Mouse (Mus musculus) G1E (cell line): Measurements from ENCODE around the gene Cmss1. TPM values are rescaled to one million over a fixed set of nuclear protein-coding genes. Genes with fewer than 3 reads are reported as not detected.
A peak's percentile ranks its signal among the peaks of the same experiment; 100 is the strongest.
"Not testable (repeated sequence)": the region's sequence is repeated elsewhere in the genome, so short reads cannot be mapped to it uniquely, and the experiment has no call there.

Experiments
- ATAC-seq: 2 replicates; pipeline ENCODE4 v1.8.0; 2016; ENCODE audit warnings: mild to moderate bottlenecking; ENCODE audit not compliant: insufficient number of reproducible peaks, poor library complexity, low FRiP score, severe bottlenecking; ENCODE audit errors: extremely low read depth
- DNase-seq: peaks from one replicate; pipeline ENCODE4 v3.0.0; 2012; ENCODE audit warnings: low spot score
- H3K27me3 ChIP-seq: 2 replicates; pipeline ENCODE4 v1.6.1; 2012; ENCODE audit warnings: mild to moderate bottlenecking, low read length, inconsistent platforms; ENCODE audit not compliant: insufficient read depth
- H3K36me3 ChIP-seq: replicated peaks from 2 replicates; pipeline ENCODE3; 2012; ENCODE audit warnings: mild to moderate bottlenecking, inconsistent platforms
- H3K4me1 ChIP-seq: 2 replicates; pipeline ENCODE4 v1.6.1; 2012; ENCODE audit warnings: low read depth, low read length, inconsistent platforms, mixed read lengths; ENCODE audit not compliant: insufficient read depth
- H3K4me3 ChIP-seq: 2 replicates; pipeline ENCODE4 v1.5.1; 2012; ENCODE audit warnings: low read depth, mild to moderate bottlenecking, inconsistent platforms, low read length, moderate library complexity, mixed read lengths
- H3K9me3 ChIP-seq: replicated peaks from 2 replicates; pipeline ENCODE4 v1.6.1; 2012; ENCODE audit warnings: inconsistent platforms
- CTCF ChIP-seq: IDR thresholded peaks from 2 replicates; pipeline ENCODE4 v1.5.1; 2012; ENCODE audit warnings: low read depth, low read length, inconsistent platforms, mixed read lengths
- GATA1 ChIP-seq: IDR thresholded peaks from 2 replicates; pipeline ENCODE4 v1.6.1; 2012; ENCODE audit warnings: borderline replicate concordance, low read length, inconsistent platforms, mixed read lengths
- GATA2 ChIP-seq: IDR thresholded peaks from 2 replicates; pipeline ENCODE4 v1.6.1; 2012; ENCODE audit warnings: low read depth, low read length, inconsistent platforms, borderline replicate concordance
- POLR2AphosphoS5 ChIP-seq: IDR thresholded peaks from 2 replicates; pipeline ENCODE4 v1.6.1; 2012; ENCODE audit warnings: low read depth, low read length, inconsistent platforms; ENCODE audit not compliant: insufficient replicate concordance
- TAL1 ChIP-seq: conservative IDR thresholded peaks from 2 replicates; pipeline ENCODE4 v1.6.1; 2012; ENCODE audit warnings: low read depth, low read length, inconsistent platforms, mixed read lengths
- polyA plus RNA-seq: library from polyadenylated mRNA; stranded (reverse); fragments of >175 nt; gene quantifications from 2 replicates; pipeline ENCODE4 v1.2.3, GENCODE M21; 2012
- total RNA-seq, 2 experiments: library from RNA; stranded (forward) in 1 of 2; stranded (reverse) in 1 of 2; fragments of 200-1000 nt in 1 of 2; fragments of >200 nt in 1 of 2; fragmentation: Nextera tagmentation in 1 of 2; gene quantifications; 2 replicates each; pipeline ENCODE4 v1.2.3; 2014 to 2017

Gene Cmss1
- total and polyA plus RNA-seq, 3 experiments, result 12.8 to 66.7 (median 66.3) TPM

DNA sequence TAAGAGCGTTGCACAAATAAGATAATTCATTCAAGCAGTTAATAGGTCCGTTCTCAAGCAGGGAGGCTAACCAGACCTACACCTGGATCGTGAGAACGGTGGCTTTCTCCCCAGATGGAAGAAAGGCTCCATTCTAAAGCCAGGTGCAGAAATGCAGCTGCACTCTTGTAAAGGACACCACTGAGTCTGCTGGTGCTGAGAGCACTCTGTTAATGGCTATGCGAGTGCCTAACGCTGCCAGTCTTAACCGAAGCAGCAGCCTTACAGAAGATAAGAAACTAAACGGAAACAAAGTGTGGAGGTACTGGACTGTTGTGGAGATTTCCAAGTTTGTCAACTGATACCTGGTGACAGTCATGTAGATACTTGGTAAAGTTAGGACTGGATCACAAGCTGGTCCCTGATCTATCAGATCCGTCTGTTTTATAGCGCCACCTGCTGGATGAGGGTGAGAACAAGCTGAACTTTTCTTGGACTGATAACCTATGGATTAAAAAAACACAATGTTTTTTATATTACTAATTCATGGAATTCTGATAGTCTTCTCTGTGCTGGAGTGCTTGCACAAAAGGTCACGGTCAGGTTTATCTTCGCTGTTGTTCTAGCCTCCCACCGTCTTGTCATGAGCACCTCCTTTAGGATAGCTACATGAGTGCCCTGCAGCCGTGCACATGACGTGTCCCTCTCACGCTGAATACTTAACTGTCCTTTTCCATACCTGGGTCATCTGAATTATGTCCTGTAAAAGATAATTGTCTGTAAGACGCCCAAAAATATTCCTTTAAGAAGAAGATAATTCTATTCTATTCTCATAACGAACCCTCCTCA is 208.1 kb downstream of the Cmss1 start:
- H3K9me3 ChIP-seq, result no peaks in the 10 kb centered on the region
- H3K4me3 ChIP-seq, result no peak overlapping the region
- DNase-seq (peak; percentile 17), ATAC-seq (no peak)
- H3K27me3 ChIP-seq, result no peaks in the 10 kb centered on the region
- TF ChIP-seq POLR2AphosphoS5, result no peak
- peak; percentile 48; the same call in 1 of the 2 replicates for TF ChIP-seq CTCF
- peaks cover 4% of the 10 kb centered on the region; the same call in 1 of the 2 replicates for H3K4me1 ChIP-seq
- H3K36me3 ChIP-seq, result peaks cover 25% of the 10 kb centered on the region

DNA sequence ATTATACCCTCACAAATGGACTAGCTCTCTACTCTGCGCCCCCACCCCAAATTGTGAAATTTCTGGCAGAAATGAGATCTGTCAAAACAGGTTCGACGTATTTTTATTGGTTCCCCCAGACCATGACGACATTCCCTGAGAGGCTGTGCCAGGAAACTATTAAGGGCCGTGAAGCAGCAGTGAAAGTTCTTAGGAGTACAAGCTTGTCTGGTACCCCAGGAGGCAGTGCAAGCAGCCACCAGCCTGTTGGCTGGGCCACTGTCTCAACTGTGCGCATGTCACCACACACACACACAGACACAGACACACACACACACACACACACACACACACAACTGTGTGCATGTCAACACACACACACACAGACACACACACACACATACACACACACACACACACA is 208.8 kb downstream of the Cmss1 start:
- Histone ChIP-seq H3K4me3 (no peak overlapping the region), H3K36me3 (peaks cover 24% of the 10 kb centered on the region), H3K9me3 (no peaks in the 10 kb centered on the region), H3K4me1 (peaks cover 4% of the 10 kb centered on the region; the same call in 1 of the 2 replicates), H3K27me3 (no peaks in the 10 kb centered on the region)
- ATAC-seq (no peak), DNase-seq (no peak)
- no peak for TF ChIP-seq TAL1
- no peak for TF ChIP-seq POLR2AphosphoS5
- TF ChIP-seq GATA2, result no peak
- no peak for TF ChIP-seq GATA1
- TF ChIP-seq CTCF, result no peak

DNA sequence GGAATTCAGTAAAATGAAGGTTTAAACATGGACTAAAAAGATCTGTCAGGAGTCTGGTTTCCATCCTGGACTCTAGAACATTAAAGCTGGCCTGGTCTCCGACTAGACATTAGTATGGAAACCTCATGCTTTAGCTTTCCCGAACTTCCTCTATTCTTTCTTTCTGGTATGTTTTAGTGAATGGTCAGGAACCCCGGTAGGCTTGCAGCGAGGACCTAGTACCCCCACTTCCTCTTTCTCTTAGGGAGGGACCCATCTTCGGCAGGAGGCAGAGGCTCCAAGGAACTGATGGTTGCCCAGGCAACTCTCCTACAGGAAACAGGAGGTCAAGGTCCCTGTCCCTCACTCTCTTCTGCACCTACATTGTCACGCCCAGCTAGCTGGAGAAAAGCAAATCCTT is 210.4 kb downstream of the Cmss1 start:
- Histone ChIP-seq H3K4me1 (peaks cover 4% of the 10 kb centered on the region; the same call in 1 of the 2 replicates), H3K27me3 (no peaks in the 10 kb centered on the region), H3K9me3 (no peaks in the 10 kb centered on the region), H3K4me3 (no peak overlapping the region), H3K36me3 (peaks cover 23% of the 10 kb centered on the region)
- ATAC-seq, result no peak
- TF ChIP-seq TAL1 (no peak), GATA1 (no peak), POLR2AphosphoS5 (no peak), GATA2 (no peak), CTCF (no peak)
- peak; percentile 4 for DNase-seq

DNA sequence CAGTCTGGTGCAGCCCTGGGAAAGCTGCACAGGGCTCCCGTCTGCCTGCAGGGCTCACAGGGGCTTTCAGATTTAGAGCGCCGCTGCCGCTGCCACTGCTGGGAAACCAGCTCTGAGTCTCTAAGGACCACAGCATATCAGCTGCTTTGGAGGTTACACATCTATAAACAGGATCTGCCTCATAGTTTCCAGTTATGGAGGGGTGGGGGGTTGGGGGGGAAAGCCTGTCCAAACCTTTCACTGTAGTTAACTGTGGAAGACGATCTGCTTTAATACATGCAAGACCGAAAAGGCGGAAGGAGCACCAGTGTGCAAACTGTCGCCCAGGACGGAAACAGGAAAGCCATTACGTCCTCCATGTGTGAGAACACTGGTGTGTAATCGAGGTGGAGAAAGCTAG is 213.5 kb downstream of the Cmss1 start:
- ATAC-seq, result no peak
- H3K4me1 ChIP-seq, result peaks cover 4% of the 10 kb centered on the region; the same call in 1 of the 2 replicates
- no peak overlapping the region for H3K4me3 ChIP-seq
- H3K9me3 ChIP-seq, result no peaks in the 10 kb centered on the region
- no peaks in the 10 kb centered on the region for H3K27me3 ChIP-seq
- TF ChIP-seq CTCF (no peak), POLR2AphosphoS5 (no peak), TAL1 (no peak), GATA2 (no peak), GATA1 (no peak)
- H3K36me3 ChIP-seq, result peaks cover 15% of the 10 kb centered on the region
- DNase-seq, result no peak

DNA sequence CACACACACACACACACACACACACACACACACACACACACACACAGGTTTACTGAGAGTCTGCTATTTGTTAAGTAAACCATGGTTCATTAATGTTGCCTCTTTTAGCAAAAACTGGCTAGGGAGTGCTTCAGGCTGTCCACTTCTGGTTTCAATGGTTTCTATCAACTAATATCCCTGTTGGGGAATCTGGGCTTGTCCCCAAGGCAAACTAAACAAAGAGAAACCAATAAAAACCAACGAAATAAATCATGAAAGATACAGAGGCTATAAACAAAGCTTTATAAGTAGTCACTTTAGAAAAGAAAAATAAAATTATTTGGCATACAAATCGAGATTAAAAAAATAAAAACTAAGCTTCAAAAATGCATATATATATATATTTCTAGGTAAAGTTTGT is 214.2 kb downstream of the Cmss1 start:
- no peaks in the 10 kb centered on the region for H3K27me3 ChIP-seq
- peaks cover 15% of the 10 kb centered on the region for H3K36me3 ChIP-seq
- H3K4me1 ChIP-seq, result peaks cover 4% of the 10 kb centered on the region; the same call in 1 of the 2 replicates
- no peak for DNase-seq
- no peak overlapping the region for H3K4me3 ChIP-seq
- TF ChIP-seq GATA1 (no peak), GATA2 (no peak), POLR2AphosphoS5 (no peak), TAL1 (no peak), CTCF (no peak)
- no peaks in the 10 kb centered on the region for H3K9me3 ChIP-seq
- no peak for ATAC-seq

DNA sequence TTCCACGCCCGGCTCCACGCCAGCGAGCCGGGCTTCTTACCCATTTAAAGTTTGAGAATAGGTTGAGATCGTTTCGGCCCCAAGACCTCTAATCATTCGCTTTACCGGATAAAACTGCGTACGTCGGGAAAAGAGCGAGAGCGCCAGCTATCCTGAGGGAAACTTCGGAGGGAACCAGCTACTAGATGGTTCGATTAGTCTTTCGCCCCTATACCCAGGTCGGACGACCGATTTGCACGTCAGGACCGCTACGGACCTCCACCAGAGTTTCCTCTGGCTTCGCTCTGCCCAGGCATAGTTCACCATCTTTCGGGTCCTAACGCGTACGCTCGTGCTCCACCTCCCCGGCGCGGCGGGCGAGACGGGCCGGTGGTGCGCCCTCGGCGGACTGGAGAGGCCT is 215.5 kb downstream of the Cmss1 start:
- H3K36me3 ChIP-seq, result peaks cover 15% of the 10 kb centered on the region
- H3K4me1 ChIP-seq, H3K27me3 ChIP-seq, H3K9me3 ChIP-seq, H3K4me3 ChIP-seq, ATAC-seq, DNase-seq: not testable (repeated sequence)
